Mouse (Mus musculus): ENCODE measurements around the gene Fndc8.

DNA sequence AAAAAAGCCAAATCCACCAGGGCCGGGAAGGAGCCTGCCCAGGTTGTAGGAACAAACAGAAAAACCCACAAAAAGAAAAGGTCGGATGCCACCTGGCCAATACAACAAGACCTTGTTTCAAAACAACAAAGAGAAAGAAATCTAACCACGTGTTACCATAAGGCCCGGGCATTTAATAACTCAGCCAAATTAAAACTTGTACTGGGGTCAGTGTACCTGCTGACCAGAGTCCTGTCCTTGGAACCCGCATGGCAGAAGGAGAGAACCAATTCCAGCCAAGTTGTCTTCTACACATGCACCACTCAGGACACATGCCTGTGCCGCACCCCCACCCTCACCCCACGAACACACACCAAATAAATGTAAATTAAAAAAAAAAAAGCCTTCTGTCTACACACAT is 39.0 kb upstream of the Fndc8 start:
- TF ChIP-seq CTCF (IDR thresholded peaks at IDR 0.05): no peak
- TF ChIP-seq EP300 (IDR thresholded peaks at IDR 0.05): no peak

Data from lung, postnatal 0 days (tissue).